Mouse (Mus musculus) liver, embryonic 14.5 days (tissue): ENCODE measurements at regions not wholly inside any gene's neighbourhood (a gene's known extent, or its start where the extent isn't known, plus 50 kb on each side); places are given as distances from the start of the nearest gene placed in this dataset.

ENCODE experiments used
- CTCF ChIP-seq: IDR thresholded peaks from 2 replicates; pipeline ENCODE4 v1.5.1; 2016; ENCODE audit warnings: antibody characterized with exemption, low read depth, control low read depth
- EP300 ChIP-seq: IDR thresholded peaks from 2 replicates; pipeline ENCODE4 v1.6.1; 2016; ENCODE audit warnings: antibody characterized with exemption, low read depth

- no peak for TF ChIP-seq CTCF
- no peak for TF ChIP-seq EP300
These were observed 96.0 kb upstream of the Hs6st1 start for GRCm38 (mm10) chr1:35972190-35972584.
